Mouse (Mus musculus) c-Kit-positive CD71-positive TER-119-negative erythroid progenitor cells, embryonic 14.5 days (primary cell): Measurements from ENCODE around the gene Gtpbp8.

ENCODE experiments used
- DNase-seq: peaks from one replicate; pipeline ENCODE4 v3.0.0-alpha.2; 2013; ENCODE audit warnings: low read depth

Gene Gtpbp8

GRCm38 (mm10) chr16:44688507-44688906 lies 57.7 kb downstream of the Gtpbp8 start:
- DNase-seq = no peak

GRCm38 (mm10) chr16:44687719-44688420 lies 58.3 kb downstream of the Gtpbp8 start:
- DNase-seq = no peak

DNA sequence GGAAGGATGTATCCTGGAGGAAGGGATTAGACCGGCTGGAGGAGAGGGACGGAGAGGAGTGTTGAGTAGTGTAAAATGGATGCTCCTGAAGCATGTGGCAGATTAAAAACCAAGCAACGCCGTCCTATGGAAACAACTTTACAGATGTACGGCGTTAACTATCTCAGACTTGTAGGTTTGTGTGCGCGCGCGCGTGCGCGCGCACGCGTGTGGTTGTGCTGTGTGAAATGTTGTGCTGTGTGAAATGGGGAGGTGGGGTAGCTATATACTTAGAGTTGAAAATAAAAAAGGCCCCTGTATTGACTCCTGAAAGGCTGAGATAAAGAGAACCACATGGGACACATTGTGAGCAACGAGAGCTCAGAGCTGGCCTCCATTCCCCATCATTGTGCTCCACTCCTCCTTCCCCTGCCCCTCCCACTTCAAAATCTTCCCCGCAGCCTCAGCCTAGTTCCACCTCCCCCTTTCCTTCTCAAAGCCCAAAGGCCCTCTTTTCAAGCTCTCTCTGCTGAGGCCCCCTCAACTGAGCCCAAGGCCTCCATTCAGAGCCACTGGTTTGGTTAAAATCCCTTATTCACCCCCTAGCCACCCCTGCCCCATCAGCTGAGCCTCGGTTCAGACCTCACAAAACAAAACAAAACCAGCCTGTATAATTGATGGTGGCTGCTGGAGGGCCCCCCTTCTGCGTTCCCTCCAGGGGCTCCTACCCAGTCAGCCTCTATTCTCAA lies 59.0 kb downstream of the Gtpbp8 start:
- no peak for DNase-seq
